Mouse (Mus musculus): ENCODE results near the gene Ccni.

DNA sequence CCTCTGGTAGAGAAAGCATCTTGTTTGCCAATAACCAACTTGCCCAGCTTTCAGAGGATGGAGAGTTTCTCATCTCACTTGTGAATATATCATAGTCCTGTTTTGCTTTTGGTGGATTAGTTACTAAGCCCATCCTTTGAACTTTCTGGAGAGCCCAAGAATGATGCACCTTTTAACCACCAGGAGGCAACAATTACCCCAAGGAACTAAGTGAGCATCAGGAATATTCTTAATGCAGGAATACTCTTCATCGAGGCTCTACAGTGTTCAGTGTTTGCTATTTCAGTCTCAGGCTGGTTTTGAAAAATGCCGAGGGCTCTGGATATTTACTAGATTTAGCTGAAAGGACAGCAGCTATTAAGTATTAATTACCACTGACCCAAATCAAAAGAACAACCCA, 26.0 kb downstream of the Ccni start:
- TF ChIP-seq CTCF (IDR thresholded peaks at IDR 0.05) (peak; percentile 74), EP300 (IDR thresholded peaks at IDR 0.05; ENCODE audit: insufficient read depth, low read depth, low read length) (no peak), POLR2A (IDR thresholded peaks at IDR 0.05; ENCODE audit: insufficient read depth, low read depth, low read length) (no peak)

Data from heart, adult 2 months (tissue).